Comparison of ENCODE assay signal across 8 mouse cellular contexts in the genomic region with DNA sequence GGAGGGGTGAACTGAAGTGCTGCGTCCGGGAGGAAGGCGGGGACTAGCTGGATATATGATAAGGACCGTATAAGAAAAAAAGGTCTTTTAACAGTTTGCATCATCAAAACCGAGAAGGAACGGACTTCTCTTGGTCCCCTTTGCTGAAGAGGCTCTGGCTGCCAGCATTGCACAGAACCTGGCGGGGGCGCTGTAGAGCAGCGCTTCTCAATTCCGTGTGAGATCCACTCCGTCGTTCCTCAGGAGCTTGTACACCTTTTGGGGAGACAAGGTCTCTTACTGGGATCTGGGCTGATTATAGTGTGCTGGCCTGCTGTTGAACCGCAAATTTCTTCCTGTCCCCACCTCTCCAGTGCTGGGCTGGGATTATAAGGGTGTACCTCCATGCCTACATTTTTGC. TPM values are rescaled to one million over a fixed set of nuclear protein-coding genes. Genes with fewer than 3 reads are reported as not detected.
A peak's percentile ranks its signal among the peaks of the same experiment; 100 is the strongest.
DNase-seq lines count a peak whose midpoint lies in the region; ATAC-seq and TF ChIP-seq lines count a peak whose summit lies in the region.

No protein-coding gene starts in this region.

- 31% methylated on average over 13 of the region's 13 CpGs for WGBS in forebrain, postnatal 0 days
- 27% methylated on average over 13 of the region's 13 CpGs for WGBS in forebrain, embryonic 15.5 days
- 38% methylated on average over 13 of the region's 13 CpGs for WGBS in midbrain, postnatal 0 days
- WGBS in midbrain, embryonic 16.5 days = 26% methylated on average over 13 of the region's 13 CpGs
- 12% methylated on average over 13 of the region's 13 CpGs for whole genome bisulfite sequencing in heart, embryonic 15.5 days

- no peak overlapping the region for H3K9ac ChIP-seq in forebrain, postnatal 0 days
- no peak overlapping the region for H3K9ac ChIP-seq in forebrain, embryonic 15.5 days (replicated peaks)
- no peak overlapping the region for H3K9ac ChIP-seq in midbrain, postnatal 0 days (replicated peaks; ENCODE audit: low read length, poor library complexity, severe bottlenecking)
- H3K9ac ChIP-seq in midbrain, embryonic 16.5 days (ENCODE audit: low read depth, low read length) = no peak overlapping the region
- H3K9ac ChIP-seq in heart, embryonic 15.5 days = no peak overlapping the region

- H3K4me2 ChIP-seq in forebrain, postnatal 0 days (ENCODE audit: low read depth) = no peak overlapping the region
- no peak overlapping the region for H3K4me2 ChIP-seq in forebrain, embryonic 15.5 days (replicated peaks)
- no peak overlapping the region; the same call in 1 of the 2 replicates for H3K4me2 ChIP-seq in midbrain, postnatal 0 days (ENCODE audit: low read depth, low read length, poor library complexity, severe bottlenecking)
- no peak overlapping the region for H3K4me2 ChIP-seq in midbrain, embryonic 16.5 days (ENCODE audit: low read length)
- peak overlapping the region; percentile 45 for H3K4me2 ChIP-seq in heart, embryonic 15.5 days

- peak; percentile 53 for TF ChIP-seq CTCF in forebrain, postnatal 0 days (IDR thresholded peaks at IDR 0.05; ENCODE audit: low read depth)
- peak; percentile 58 for TF ChIP-seq CTCF in midbrain, postnatal 0 days (IDR thresholded peaks at IDR 0.05)

- H3K9me3 ChIP-seq in forebrain, postnatal 0 days (ENCODE audit: low read length) = no peaks in the 10 kb centered on the region
- H3K9me3 ChIP-seq in forebrain, embryonic 15.5 days = no peaks in the 10 kb centered on the region
- no peaks in the 10 kb centered on the region for H3K9me3 ChIP-seq in midbrain, postnatal 0 days (ENCODE audit: low read length)
- H3K9me3 ChIP-seq in midbrain, embryonic 16.5 days (replicated peaks; ENCODE audit: control insufficient read depth, low read length, poor library complexity, severe bottlenecking) = no peaks in the 10 kb centered on the region
- H3K9me3 ChIP-seq in heart, embryonic 15.5 days (replicated peaks) = no peaks in the 10 kb centered on the region

- no peak for ATAC-seq in forebrain, postnatal 0 days
- no peak for ATAC-seq in forebrain, embryonic 15.5 days (replicated peaks)
- ATAC-seq in midbrain, postnatal 0 days (ENCODE audit: low FRiP score) = no peak
- ATAC-seq in midbrain, embryonic 16.5 days = no peak
- no peak for ATAC-seq in heart, embryonic 15.5 days (replicated peaks; ENCODE audit: insufficient number of reproducible peaks, insufficient read depth, low FRiP score, low read depth)

- no peaks in the 10 kb centered on the region for H3K36me3 ChIP-seq in forebrain, postnatal 0 days (ENCODE audit: insufficient read depth)
- H3K36me3 ChIP-seq in forebrain, embryonic 15.5 days = no peaks in the 10 kb centered on the region
- no peaks in the 10 kb centered on the region for H3K36me3 ChIP-seq in midbrain, postnatal 0 days (ENCODE audit: insufficient read depth, low read length)
- H3K36me3 ChIP-seq in midbrain, embryonic 16.5 days (ENCODE audit: control insufficient read depth, insufficient read depth, low read length) = no peaks in the 10 kb centered on the region
- H3K36me3 ChIP-seq in heart, embryonic 15.5 days = no peaks in the 10 kb centered on the region

- peak; percentile 30 for DNase-seq in forebrain, postnatal 0 days
- DNase-seq in midbrain, postnatal 0 days (ENCODE audit: low spot score) = peak; percentile 39
- peak; percentile 68 for DNase-seq in retina, embryonic 14.5 days (ENCODE audit: low spot score)
- no peak for DNase-seq in layer of hippocampus, postnatal 25 days (ENCODE audit: extremely low spot score in 1 of 2, low spot score in 1 of 2)
- no peak for DNase-seq in gastrocnemius, adult 18-20 months (ENCODE audit: low spot score)

- H3K27ac ChIP-seq in forebrain, postnatal 0 days (ENCODE audit: low read depth, low read length) = no peak overlapping the region
- H3K27ac ChIP-seq in forebrain, embryonic 15.5 days (replicated peaks) = no peak overlapping the region
- no peak overlapping the region for H3K27ac ChIP-seq in midbrain, postnatal 0 days (ENCODE audit: low read depth, low read length)
- no peak overlapping the region for H3K27ac ChIP-seq in midbrain, embryonic 16.5 days (ENCODE audit: low read length)
- H3K27ac ChIP-seq in heart, embryonic 15.5 days = no peak overlapping the region

- H3K4me1 ChIP-seq in forebrain, postnatal 0 days (ENCODE audit: insufficient read depth) = no peaks in the 10 kb centered on the region
- no peaks in the 10 kb centered on the region for H3K4me1 ChIP-seq in forebrain, embryonic 15.5 days
- H3K4me1 ChIP-seq in midbrain, postnatal 0 days (ENCODE audit: insufficient read depth, low read length) = no peaks in the 10 kb centered on the region
- no peaks in the 10 kb centered on the region for H3K4me1 ChIP-seq in midbrain, embryonic 16.5 days (ENCODE audit: control insufficient read depth, insufficient read depth, low read length)
- H3K4me1 ChIP-seq in heart, embryonic 15.5 days (replicated peaks) = peaks cover 27% of the 10 kb centered on the region

- H3K4me3 ChIP-seq in forebrain, postnatal 0 days (ENCODE audit: low read depth, low read length) = no peak overlapping the region
- no peak overlapping the region for H3K4me3 ChIP-seq in forebrain, embryonic 15.5 days
- H3K4me3 ChIP-seq in midbrain, postnatal 0 days (ENCODE audit: low read depth, low read length) = no peak overlapping the region
- H3K4me3 ChIP-seq in midbrain, embryonic 16.5 days (ENCODE audit: low read depth, low read length) = no peak overlapping the region
- H3K4me3 ChIP-seq in heart, embryonic 15.5 days = no peak overlapping the region

- H3K27me3 ChIP-seq in forebrain, postnatal 0 days (ENCODE audit: insufficient read depth, low read length) = no peaks in the 10 kb centered on the region
- H3K27me3 ChIP-seq in forebrain, embryonic 15.5 days = no peaks in the 10 kb centered on the region
- H3K27me3 ChIP-seq in midbrain, postnatal 0 days (ENCODE audit: insufficient read depth, low read length) = no peaks in the 10 kb centered on the region
- no peaks in the 10 kb centered on the region for H3K27me3 ChIP-seq in midbrain, embryonic 16.5 days (ENCODE audit: control insufficient read depth, insufficient read depth, low read depth, low read length)
- no peaks in the 10 kb centered on the region for H3K27me3 ChIP-seq in heart, embryonic 15.5 days

RNA-seq across cellular contexts. Expression of a gene that starts 20.3 kb away (rescaled TPM):
- total RNA-seq in forebrain, postnatal 0 days (2014; rRNA removed) = not detected in 2 replicates
- polyA plus RNA-seq in forebrain, postnatal 0 days (2015; fragmentation: Nextera tagmentation; extraction: Ambion mirVana) = not detected in 2 replicates
- polyA plus RNA-seq in forebrain, embryonic 15.5 days (2015; fragmentation: Nextera tagmentation; extraction: Ambion mirVana) = not detected in 2 replicates
- total RNA-seq in midbrain, postnatal 0 days (2014; rRNA removed) = 0.05 TPM in 1 of 2 replicates, not detected in the other
- not detected in 2 replicates for polyA plus RNA-seq in midbrain, postnatal 0 days (2015; fragmentation: Nextera tagmentation; extraction: Ambion mirVana)
- not detected in 2 replicates for polyA plus RNA-seq in midbrain, embryonic 16.5 days (2015; fragmentation: Nextera tagmentation; extraction: Ambion mirVana)
- not detected in 2 replicates for polyA plus RNA-seq in heart, embryonic 15.5 days (2015; fragmentation: Nextera tagmentation; extraction: Ambion mirVana)
- total RNA-seq in layer of hippocampus, postnatal 25 days (2021) = not detected
- total RNA-seq in gastrocnemius, adult 18-20 months (2021) = under 1 TPM; 0.02 to 0.41 TPM

Comparison
In these comparisons a context has a peak if more than half of its experiments do, and no peak if none do; other contexts are left out.
1. DNase-seq: peak in forebrain, postnatal 0 days (single experiment), midbrain, postnatal 0 days (single experiment) and retina, embryonic 14.5 days (single experiment); none in layer of hippocampus, postnatal 25 days (0 of 2) and gastrocnemius, adult 18-20 months (single experiment).